Mouse (Mus musculus) ES-Bruce4 (cell line): ENCODE measurements around the gene Dab2ip.

Source experiments
- CTCF ChIP-seq: IDR thresholded peaks from one replicate; pipeline ENCODE4 v1.8.1; 2011; ENCODE audit warnings: low read depth, low read length
- EP300 ChIP-seq: IDR thresholded peaks from 2 replicates; pipeline ENCODE4 v1.6.1; 2011; ENCODE audit warnings: low read depth, low read length; ENCODE audit not compliant: insufficient read depth
- POLR2A ChIP-seq: IDR thresholded peaks from one replicate; pipeline ENCODE4 v1.8.1; 2011; ENCODE audit warnings: low read length; ENCODE audit not compliant: insufficient read depth

GRCm38 (mm10) chr2:35545125-35545590, 12.9 kb upstream of the Dab2ip start:
- TF ChIP-seq EP300: no peak
- TF ChIP-seq POLR2A: no peak
- TF ChIP-seq CTCF: no peak
